Mouse (Mus musculus) adrenal gland, postnatal 4 days (tissue): ENCODE data around the gene Traf3ip1. TPM values are rescaled to one million over a fixed set of nuclear protein-coding genes. Genes with fewer than 3 reads are reported as not detected.

Experiments used
- DNase-seq, 2 experiments: peaks; one replicate each; pipeline ENCODE4 v3.0.0; 2021 to 2022; ENCODE audit warnings: low spot score in 2 of 2, mixed read lengths in 2 of 2
- long read RNA-seq, 2 experiments: library from polyadenylated mRNA; stranded (forward); transcript quantifications; one replicate each; pipeline ENCODE4 v2.0.0; 2021
- total RNA-seq, 2 experiments: library from RNA; stranded (reverse); gene quantifications; 2 replicates each; pipeline ENCODE4 v1.2.3; 2021

Traf3ip1 gene
- 10 to 100 TPM; 10.5 to 12.6 TPM for total RNA-seq
- long read RNA-seq, experiment 1, partial matches to known transcripts = 0 of 2 reads
- long read RNA-seq, experiment 1, other reads (novel, unspliced or antisense) = 2 of 2 reads
- long read RNA-seq, experiment 2, partial matches to known transcripts = 1 of 4 reads
- long read RNA-seq, experiment 2, other reads (novel, unspliced or antisense) = 3 of 4 reads

- peak; percentile 88 to 89 for DNase-seq
Observed at GRCm38 (mm10) chr1:91494457-91495140, at the start of gene Traf3ip1. Gene Traf3ip1, plus strand, starts transcription at chr1:91494647.

GRCm38 (mm10) chr1:91444841-91445830 is 49.3 kb upstream of the Traf3ip1 start:
- no peak for DNase-seq

- peak in 1 of 2 experiments; percentile 59 for DNase-seq
Observed at GRCm38 (mm10) chr1:91446060-91446459, 48.4 kb upstream of the Traf3ip1 start.

- DNase-seq = no peak
Observed at GRCm38 (mm10) chr1:91446511-91446910, 47.9 kb upstream of the Traf3ip1 start.

GRCm38 (mm10) chr1:91448688-91449087 is 45.8 kb upstream of the Traf3ip1 start:
- DNase-seq = no peak

- DNase-seq = no peak
Observed at GRCm38 (mm10) chr1:91450851-91451250, 43.6 kb upstream of the Traf3ip1 start.

- no peak for DNase-seq
Observed at GRCm38 (mm10) chr1:91451547-91452084, 42.8 kb upstream of the Traf3ip1 start.

GRCm38 (mm10) chr1:91453932-91454331 is 40.5 kb upstream of the Traf3ip1 start:
- no peak for DNase-seq

- no peak for DNase-seq
Observed at GRCm38 (mm10) chr1:91454366-91454765, 40.1 kb upstream of the Traf3ip1 start.

- no peak for DNase-seq
Observed at GRCm38 (mm10) chr1:91454927-91455326, 39.5 kb upstream of the Traf3ip1 start.

GRCm38 (mm10) chr1:91455661-91456161 is 38.7 kb upstream of the Traf3ip1 start:
- DNase-seq = no peak

- no peak for DNase-seq
Observed at GRCm38 (mm10) chr1:91456301-91456801, 38.1 kb upstream of the Traf3ip1 start.

GRCm38 (mm10) chr1:91457116-91457515 is 37.3 kb upstream of the Traf3ip1 start:
- no peak for DNase-seq

- no peak for DNase-seq
Observed at GRCm38 (mm10) chr1:91457698-91458097, 36.7 kb upstream of the Traf3ip1 start.

GRCm38 (mm10) chr1:91458223-91458861 is 36.1 kb upstream of the Traf3ip1 start:
- no peak for DNase-seq

GRCm38 (mm10) chr1:91459059-91459809 is 35.2 kb upstream of the Traf3ip1 start, which contains the start of gene Per2:
Gene Per2, minus strand, starts transcription at chr1:91459324.
- DNase-seq = peak; percentile 95 to 99

- DNase-seq = no peak
Observed at GRCm38 (mm10) chr1:91460069-91460468, 34.4 kb upstream of the Traf3ip1 start.

GRCm38 (mm10) chr1:91460564-91460963 is 33.9 kb upstream of the Traf3ip1 start:
- no peak for DNase-seq

GRCm38 (mm10) chr1:91463336-91463995 is 31.0 kb upstream of the Traf3ip1 start:
- no peak for DNase-seq
